Mouse (Mus musculus) stomach, postnatal 0 days (tissue): ENCODE measurements at regions not wholly inside any gene's neighbourhood (a gene's known extent, or its start where the extent isn't known, plus 50 kb on each side); places are given as distances from the start of the nearest gene placed in this dataset.

Experiments
- ATAC-seq: fragments of 200-750 bp; cut with Nextera tagmentation; 2 replicates; pipeline ENCODE4 v1.8.0; 2017; ENCODE audit not compliant: low FRiP score, low TSS enrichment
- DNase-seq: peaks from one replicate; pipeline ENCODE4 v3.0.0-alpha.2; 2016; ENCODE audit warnings: low spot score
- H3K27ac ChIP-seq: fragments of 300-500 bp; sonication (generic); replicated peaks from 2 replicates; pipeline ENCODE4 v1.5.1; 2014; ENCODE audit warnings: mild to moderate bottlenecking, control low read depth
- H3K27me3 ChIP-seq: fragments of 300-500 bp; sonication (generic); 2 replicates; pipeline ENCODE4 v1.6.1; 2014; ENCODE audit warnings: low read length; ENCODE audit not compliant: control insufficient read depth, insufficient read depth
- H3K36me3 ChIP-seq: fragments of 300-500 bp; sonication (generic); 2 replicates; pipeline ENCODE4 v1.6.1; 2014; ENCODE audit warnings: low read length, mixed read lengths; ENCODE audit not compliant: control insufficient read depth, insufficient read depth
- H3K4me1 ChIP-seq: fragments of 300-500 bp; sonication (generic); replicated peaks from 2 replicates; pipeline ENCODE4 v1.6.1; 2014; ENCODE audit warnings: antibody characterized with exemption; ENCODE audit not compliant: control insufficient read depth, insufficient read depth
- H3K4me2 ChIP-seq: fragments of 300-500 bp; sonication (generic); replicated peaks from 2 replicates; pipeline ENCODE4 v1.6.1; 2014; ENCODE audit warnings: low read depth, mild to moderate bottlenecking, control low read depth, moderate library complexity
- H3K4me3 ChIP-seq: fragments of 300-500 bp; sonication (generic); 2 replicates; pipeline ENCODE4 v1.5.1; 2014; ENCODE audit warnings: low read depth, low read length, control low read depth
- H3K9ac ChIP-seq: fragments of 300-500 bp; sonication (generic); 2 replicates; pipeline ENCODE4 v1.6.1; 2014; ENCODE audit warnings: mild to moderate bottlenecking, low read length, control low read depth, mixed read lengths
- H3K9me3 ChIP-seq: fragments of 300-500 bp; sonication (generic); 2 replicates; pipeline ENCODE4 v1.6.1; 2016; ENCODE audit warnings: low read length; ENCODE audit not compliant: control insufficient read depth
- CTCF ChIP-seq: IDR thresholded peaks from 2 replicates; pipeline ENCODE4 v1.5.1; 2016; ENCODE audit warnings: antibody characterized with exemption, low read depth, mild to moderate bottlenecking, moderate library complexity
- EP300 ChIP-seq: optimal IDR thresholded peaks from 2 replicates; pipeline ENCODE3; 2016; ENCODE audit warnings: antibody characterized with exemption
- WGBS: fragments of 180-500 bp; shearing (Covaris S2); extraction: QIAGEN DNeasy Blood & Tissue Kit; methylation state at CpG from one replicate; pipeline ENCODE4 v1.1.7; 2014; 5-methylcytosine and 5-hydroxymethylcytosine counted together

DNA sequence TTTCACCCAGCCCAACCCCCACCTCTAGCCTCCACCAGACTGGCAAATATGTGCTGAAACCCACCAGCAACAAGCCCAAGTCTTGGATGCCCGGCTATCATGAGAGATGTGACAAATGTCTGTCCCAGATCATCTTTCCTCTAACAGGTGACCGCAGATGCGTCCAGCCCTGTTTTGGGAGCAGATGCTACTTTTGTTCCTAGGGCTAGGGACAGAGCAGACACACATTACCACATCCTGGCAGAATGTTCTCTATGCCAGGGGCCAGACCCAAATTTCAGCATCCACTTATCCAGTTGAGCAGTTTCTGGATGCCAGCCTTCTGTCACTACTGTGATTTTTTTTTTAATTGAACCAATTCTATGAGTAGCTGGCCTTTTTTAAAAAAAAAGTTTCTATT, 316.7 kb downstream of the Adra2a start:
- WGBS: 88% methylated on average over 3 of the region's 3 CpGs
- ATAC-seq (no peak), DNase-seq (no peak)
- Histone ChIP-seq H3K4me1 (no peaks in the 10 kb centered on the region), H3K4me2 (no peak overlapping the region), H3K9ac (no peak overlapping the region), H3K9me3 (no peaks in the 10 kb centered on the region), H3K36me3 (no peaks in the 10 kb centered on the region), H3K4me3 (no peak overlapping the region), H3K27me3 (no peaks in the 10 kb centered on the region), H3K27ac (no peak overlapping the region)
- TF ChIP-seq CTCF (no peak), EP300 (no peak)

DNA sequence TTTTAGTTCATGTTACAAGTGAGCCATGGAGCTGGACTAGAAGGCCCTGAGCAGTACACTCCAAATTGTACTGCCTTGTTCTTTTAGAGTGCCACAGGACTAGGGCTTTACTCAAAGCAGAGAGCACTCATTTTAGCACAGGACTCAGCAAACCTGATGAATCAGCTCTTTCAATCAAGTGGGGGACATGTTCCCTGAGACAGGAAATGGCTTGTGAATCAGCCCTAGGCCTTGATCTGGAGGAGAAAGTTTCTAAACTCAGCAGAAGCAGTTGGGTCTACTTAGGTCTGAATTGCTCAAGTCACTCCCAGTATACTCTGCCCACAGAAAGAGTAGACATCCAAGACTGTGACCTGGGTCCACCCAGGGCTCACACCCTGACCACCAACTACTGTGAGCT, 341.1 kb downstream of the Adra2a start:
- no peak for ATAC-seq
- Histone ChIP-seq H3K9ac (no peak overlapping the region), H3K36me3 (no peaks in the 10 kb centered on the region), H3K4me2 (no peak overlapping the region), H3K9me3 (no peaks in the 10 kb centered on the region), H3K4me3 (no peak overlapping the region), H3K27ac (no peak overlapping the region), H3K27me3 (no peaks in the 10 kb centered on the region), H3K4me1 (no peaks in the 10 kb centered on the region)
- no peak for TF ChIP-seq CTCF
- TF ChIP-seq EP300: no peak
- no peak for DNase-seq

DNA sequence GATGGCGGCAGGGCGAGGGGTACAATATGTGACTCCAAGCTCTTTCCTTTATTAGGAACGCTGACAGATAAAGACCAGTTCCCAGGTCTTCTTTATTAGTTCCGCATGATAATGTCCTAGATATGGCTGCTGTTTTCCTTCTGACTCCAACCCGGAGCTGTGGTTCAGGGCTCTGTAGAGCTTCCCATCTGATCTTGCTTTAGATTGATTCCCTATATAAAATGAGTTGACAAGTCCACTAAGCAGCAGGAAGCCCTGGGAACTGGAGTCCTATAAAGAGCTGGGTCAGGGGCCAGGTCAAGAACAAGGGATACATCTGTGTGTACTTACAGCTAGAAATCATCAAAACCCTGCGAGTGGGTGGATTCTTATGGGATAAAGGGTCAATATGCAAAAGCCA, 347.5 kb downstream of the Adra2a start:
- TF ChIP-seq CTCF: no peak
- TF ChIP-seq EP300: no peak
- H3K4me2 ChIP-seq: no peak overlapping the region
- H3K36me3 ChIP-seq: no peaks in the 10 kb centered on the region
- no peak for ATAC-seq
- H3K9ac ChIP-seq: no peak overlapping the region
- no peak overlapping the region for H3K27ac ChIP-seq
- DNase-seq: no peak
- 76% methylated on average over 6 of the region's 6 CpGs for WGBS
- H3K9me3 ChIP-seq: no peaks in the 10 kb centered on the region
- H3K4me3 ChIP-seq: no peak overlapping the region
- H3K27me3 ChIP-seq: no peaks in the 10 kb centered on the region
- no peaks in the 10 kb centered on the region for H3K4me1 ChIP-seq

DNA sequence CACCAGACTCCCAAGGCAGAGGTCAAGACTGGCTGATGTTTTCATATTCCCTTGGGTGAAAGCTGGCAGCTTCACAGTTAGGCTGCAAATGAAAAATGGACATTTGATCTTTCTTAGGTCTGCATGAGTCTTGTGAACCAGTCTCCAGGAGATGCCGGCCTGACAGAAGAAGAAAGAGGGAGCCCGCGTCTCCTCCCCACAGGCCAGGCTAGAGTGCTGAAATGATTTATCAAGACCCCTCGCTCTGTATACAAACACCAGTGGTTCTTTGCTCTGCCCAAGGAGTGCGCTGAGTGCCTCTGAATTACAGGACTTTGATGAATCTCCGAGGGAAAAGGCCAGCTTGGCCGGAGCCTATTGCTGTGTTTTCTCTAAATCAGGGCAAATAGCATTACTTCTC, 355.7 kb downstream of the Adra2a start:
- no peak overlapping the region for H3K27ac ChIP-seq
- no peaks in the 10 kb centered on the region for H3K36me3 ChIP-seq
- ATAC-seq: no peak
- TF ChIP-seq EP300 (no peak), CTCF (no peak)
- 32% methylated on average over 7 of the region's 7 CpGs for WGBS
- no peaks in the 10 kb centered on the region for H3K4me1 ChIP-seq
- no peak overlapping the region for H3K9ac ChIP-seq
- no peaks in the 10 kb centered on the region for H3K9me3 ChIP-seq
- H3K27me3 ChIP-seq: no peaks in the 10 kb centered on the region
- DNase-seq: no peak
- H3K4me3 ChIP-seq: no peak overlapping the region
- H3K4me2 ChIP-seq: no peak overlapping the region

DNA sequence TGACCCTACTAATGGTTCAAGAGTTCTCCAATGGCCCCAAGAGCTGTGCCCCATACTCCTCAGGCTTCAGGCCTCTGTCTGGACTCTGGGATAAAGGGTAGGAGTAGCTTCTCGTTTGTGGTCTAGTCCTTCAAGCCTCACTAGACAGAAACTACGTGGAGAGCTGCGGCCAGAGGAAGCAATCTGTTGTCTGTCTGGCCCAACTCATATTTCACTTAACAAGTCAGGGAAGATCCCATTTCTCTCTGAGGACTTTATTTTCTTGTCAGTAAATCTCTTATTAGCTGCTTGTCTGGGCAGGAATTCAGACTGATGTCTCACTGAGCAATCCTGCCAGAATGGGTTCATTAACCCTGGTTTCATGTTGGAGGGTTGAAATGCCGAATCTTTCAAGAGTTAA, 364.0 kb downstream of the Adra2a start:
- Histone ChIP-seq H3K27ac (no peak overlapping the region), H3K9me3 (no peaks in the 10 kb centered on the region), H3K9ac (no peak overlapping the region), H3K4me2 (no peak overlapping the region), H3K27me3 (no peaks in the 10 kb centered on the region), H3K4me3 (no peak overlapping the region), H3K4me1 (no peaks in the 10 kb centered on the region), H3K36me3 (no peaks in the 10 kb centered on the region)
- ATAC-seq (no peak), DNase-seq (no peak)
- TF ChIP-seq EP300 (no peak), CTCF (no peak)
- WGBS: 81% methylated on average over 4 of the region's 4 CpGs

DNA sequence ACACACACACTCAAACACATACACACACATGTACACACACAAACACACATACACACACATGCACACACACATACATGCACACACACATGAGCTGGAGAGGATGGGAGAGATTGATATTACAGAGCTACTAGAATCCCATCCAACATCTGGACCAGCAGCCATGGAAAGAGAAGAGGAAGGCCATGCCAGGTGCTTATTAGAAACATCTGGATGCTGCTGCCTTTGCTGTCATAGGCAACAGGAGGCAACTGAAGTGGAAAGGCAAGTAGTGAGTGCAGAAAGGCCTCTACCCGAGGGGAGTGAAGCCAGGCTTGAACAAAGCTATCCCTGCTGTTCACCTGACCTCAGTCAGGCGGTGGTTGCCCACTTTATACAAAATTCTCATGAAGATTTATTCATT, 385.1 kb downstream of the Adra2a start:
- DNase-seq (no peak), ATAC-seq (no peak)
- no peak overlapping the region for H3K27ac ChIP-seq

More for the DNA sequence above, 385.1 kb downstream of the Adra2a start:
- Histone ChIP-seq H3K27me3 (no peaks in the 10 kb centered on the region), H3K36me3 (no peaks in the 10 kb centered on the region), H3K4me2 (no peak overlapping the region), H3K9ac (no peak overlapping the region), H3K9me3 (no peaks in the 10 kb centered on the region), H3K4me3 (no peak overlapping the region), H3K4me1 (no peaks in the 10 kb centered on the region)
- TF ChIP-seq CTCF: no peak
- TF ChIP-seq EP300: no peak
- 37% methylated on average over 2 of the region's 2 CpGs for WGBS
